Mouse (Mus musculus) lung, postnatal 0 days (tissue): ENCODE measurements at regions not wholly inside any gene's neighbourhood (a gene's known extent, or its start where the extent isn't known, plus 50 kb on each side); places are given as distances from the start of the nearest gene placed in this dataset.

ENCODE experiments used
- ATAC-seq: fragments of 200-750 bp; cut with Nextera tagmentation; 2 replicates; pipeline ENCODE4 v1.8.0; 2017; ENCODE audit warnings: moderate library complexity
- DNase-seq: peaks from one replicate; pipeline ENCODE4 v3.0.0-alpha.2; 2016; ENCODE audit warnings: low spot score
- H3K27ac ChIP-seq: fragments of 300-500 bp; sonication (generic); 2 replicates; pipeline ENCODE4 v1.5.1; 2014; ENCODE audit warnings: antibody characterized with exemption, mild to moderate bottlenecking, low read length, mixed read lengths
- H3K27me3 ChIP-seq: fragments of 300-500 bp; sonication (generic); replicated peaks from 2 replicates; pipeline ENCODE4 v1.6.1; 2014; ENCODE audit warnings: low read length, mixed read lengths; ENCODE audit not compliant: insufficient read depth
- H3K36me3 ChIP-seq: fragments of 300-500 bp; sonication (generic); 2 replicates; pipeline ENCODE4 v1.6.1; 2014; ENCODE audit warnings: low read length, mixed read lengths; ENCODE audit not compliant: insufficient read depth
- H3K4me1 ChIP-seq: fragments of 300-500 bp; sonication (generic); 2 replicates; pipeline ENCODE4 v1.6.1; 2014; ENCODE audit warnings: antibody characterized with exemption, low read depth, low read length, mixed read lengths; ENCODE audit not compliant: insufficient read depth
- H3K4me2 ChIP-seq: fragments of 300-500 bp; sonication (generic); replicated peaks from 2 replicates; pipeline ENCODE4 v1.6.1; 2014; ENCODE audit warnings: low read depth, mild to moderate bottlenecking, low read length, moderate library complexity, mixed read lengths
- H3K4me3 ChIP-seq: fragments of 300-500 bp; sonication (generic); 2 replicates; pipeline ENCODE4 v1.5.1; 2014; ENCODE audit warnings: low read depth, low read length
- H3K9ac ChIP-seq: fragments of 300-500 bp; sonication (generic); replicated peaks from 2 replicates; pipeline ENCODE4 v1.6.1; 2014; ENCODE audit warnings: low read depth, mild to moderate bottlenecking
- H3K9me3 ChIP-seq: fragments of 300-500 bp; sonication (generic); 2 replicates; pipeline ENCODE4 v1.6.1; 2016; ENCODE audit warnings: low read length, mixed read lengths
- CTCF ChIP-seq: IDR thresholded peaks from 2 replicates; pipeline ENCODE4 v1.5.1; 2016; ENCODE audit warnings: antibody characterized with exemption, mild to moderate bottlenecking
- EP300 ChIP-seq: IDR thresholded peaks from 2 replicates; pipeline ENCODE4 v1.6.1; 2016; ENCODE audit warnings: antibody characterized with exemption, mild to moderate bottlenecking, control low read depth
- WGBS: fragments of 180-500 bp; shearing (Covaris S2); extraction: QIAGEN DNeasy Blood & Tissue Kit; methylation state at CpG from one replicate; pipeline ENCODE4 v1.1.7; 2014; 5-methylcytosine and 5-hydroxymethylcytosine counted together

GRCm38 (mm10) chr19:57560757-57561156 is 50.1 kb upstream of the Atrnl1 start:
- H3K9me3 ChIP-seq = no peaks in the 10 kb centered on the region
- TF ChIP-seq EP300 (no peak), CTCF (no peak)
- 48% methylated on average over 3 of the region's 3 CpGs for WGBS
- H3K27ac ChIP-seq = no peak overlapping the region
- no peaks in the 10 kb centered on the region for H3K4me1 ChIP-seq
- H3K4me3 ChIP-seq = no peak overlapping the region
- H3K9ac ChIP-seq = no peak overlapping the region
- no peak overlapping the region for H3K4me2 ChIP-seq
- no peaks in the 10 kb centered on the region for H3K36me3 ChIP-seq
- DNase-seq (no peak), ATAC-seq (no peak)
- no peaks in the 10 kb centered on the region for H3K27me3 ChIP-seq
